Mouse (Mus musculus): ENCODE data around the gene Gpr162.

- TF ChIP-seq EP300 (IDR thresholded peaks at IDR 0.05) (no peak), CTCF (IDR thresholded peaks at IDR 0.05) (no peak)
These were observed 50.9 kb downstream of the Gpr162 start for GRCm38 (mm10) chr6:124812848-124813247.

All from lung, postnatal 0 days (tissue).